Mouse (Mus musculus) cortical plate, adult 2 months (tissue): ENCODE results near the gene Tenm4. TPM values are rescaled to one million over a fixed set of nuclear protein-coding genes. Genes with fewer than 3 reads are reported as not detected.
A peak's percentile ranks its signal among the peaks of the same experiment; 100 is the strongest.

ENCODE experiments used
- H3K27ac ChIP-seq: fragments of 200-500 bp; 2 replicates; pipeline ENCODE4 v1.5.1; 2012; ENCODE audit warnings: low read length, control low read depth, inconsistent platforms; ENCODE audit not compliant: insufficient read depth
- H3K4me1 ChIP-seq: fragments of 200-500 bp; 2 replicates; pipeline ENCODE4 v1.6.1; 2011; ENCODE audit warnings: low read length; ENCODE audit not compliant: control insufficient read depth, insufficient read depth
- H3K4me3 ChIP-seq: fragments of 200-500 bp; 2 replicates; pipeline ENCODE4 v1.5.1; 2011; ENCODE audit warnings: mild to moderate bottlenecking, low read length, control low read depth; ENCODE audit not compliant: insufficient read depth
- CTCF ChIP-seq: fragments of 200-500 bp; IDR thresholded peaks from 2 replicates; pipeline ENCODE4 v1.5.1; 2011; ENCODE audit warnings: mild to moderate bottlenecking, control low read depth, low read length; ENCODE audit not compliant: insufficient read depth; ENCODE audit errors: extremely low read depth
- POLR2A ChIP-seq: fragments of 200-500 bp; IDR thresholded peaks from 2 replicates; pipeline ENCODE4 v1.6.1; 2011; ENCODE audit warnings: mild to moderate bottlenecking, low read length, control low read depth; ENCODE audit not compliant: insufficient read depth; ENCODE audit errors: extremely low read depth
- polyA plus RNA-seq: library from polyadenylated mRNA; depleted of rRNA; stranded (reverse); fragments of >200 nt; gene quantifications from 2 replicates; pipeline ENCODE4 v1.2.3, GENCODE M21; 2012

Gene Tenm4
- polyA plus RNA-seq, 1 experiment, result 30.2 TPM

DNA sequence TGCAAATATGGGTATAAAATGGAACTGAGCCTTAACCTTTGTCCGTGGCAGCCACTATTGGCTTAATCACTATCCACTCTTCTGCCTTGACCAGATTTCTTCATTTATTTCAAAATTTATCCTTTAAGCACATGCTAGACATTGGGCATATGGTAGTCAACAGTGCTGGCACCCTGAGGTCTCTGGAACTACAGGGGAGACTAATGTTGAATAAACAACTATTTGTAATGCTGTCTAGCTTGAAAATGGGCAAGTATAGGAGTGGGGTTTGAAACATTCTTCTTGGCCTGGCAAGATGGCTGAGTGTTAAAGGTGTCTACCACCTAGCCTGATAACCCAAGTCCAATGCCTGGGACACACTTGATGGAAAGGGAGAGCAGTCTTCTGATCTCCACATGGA is 12.1 kb downstream of the Tenm4 start:
- TF ChIP-seq CTCF (no peak), POLR2A (no peak)
- Histone ChIP-seq H3K4me1 (no peaks in the 10 kb centered on the region), H3K4me3 (no peak overlapping the region), H3K27ac (no peak overlapping the region)

DNA sequence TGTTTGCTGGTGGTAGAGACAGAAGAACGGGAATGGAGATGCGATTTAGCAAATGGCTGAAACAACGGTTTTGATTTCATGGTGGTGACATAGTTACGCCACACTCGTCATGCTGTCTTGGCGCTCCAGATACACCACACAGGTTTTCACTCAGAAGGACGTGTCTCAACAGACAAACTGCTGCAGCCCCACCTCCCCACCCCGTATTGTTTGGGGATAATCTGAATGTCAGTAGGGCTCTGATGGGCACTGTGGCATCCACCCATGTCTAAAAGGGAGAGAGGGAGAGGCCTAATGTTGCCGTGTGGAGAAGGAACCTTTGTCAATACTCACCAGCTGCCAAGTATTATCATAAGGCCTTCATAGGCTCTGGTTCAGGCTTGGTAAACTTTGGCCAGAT is 14.4 kb downstream of the Tenm4 start:
- Histone ChIP-seq H3K4me3 (no peak overlapping the region), H3K4me1 (no peaks in the 10 kb centered on the region), H3K27ac (no peak overlapping the region)
- TF ChIP-seq CTCF (no peak), POLR2A (no peak)

DNA sequence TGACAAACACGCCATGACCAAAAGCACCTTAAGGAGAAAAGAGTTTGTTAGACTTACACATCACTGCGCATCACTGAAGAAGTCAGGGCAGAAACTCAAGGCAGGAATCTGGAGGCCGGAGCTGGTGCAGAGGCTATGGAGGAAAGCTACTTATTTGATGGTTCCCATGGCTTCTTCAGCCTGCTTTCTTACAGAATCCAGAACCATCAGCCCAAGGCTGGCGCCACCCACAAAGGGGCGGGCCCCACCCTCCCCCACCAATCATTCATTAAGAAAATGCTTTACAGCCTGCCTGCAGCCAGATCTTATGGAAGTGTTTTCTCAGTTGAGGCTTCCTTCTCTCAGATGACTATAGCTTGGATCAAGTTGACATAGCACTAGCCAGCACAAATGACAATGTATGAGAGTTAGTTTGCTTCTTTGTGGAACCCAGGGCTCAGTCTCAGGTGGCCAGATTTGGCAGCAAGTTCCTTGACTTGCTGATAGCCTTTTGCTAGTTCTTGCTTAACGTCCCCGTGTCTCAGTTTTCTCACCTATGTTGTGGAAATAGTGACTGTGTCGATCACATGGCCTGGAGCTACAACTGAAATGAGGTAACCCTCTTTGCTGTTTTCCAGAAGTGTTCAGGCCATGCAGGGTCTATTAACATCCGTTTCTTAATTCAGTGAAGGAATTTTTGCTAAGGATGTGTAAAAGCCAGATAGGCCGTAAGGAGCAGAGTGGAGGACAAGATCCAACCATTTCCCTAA is 32.9 kb downstream of the Tenm4 start:
- no peak for TF ChIP-seq POLR2A
- no peaks in the 10 kb centered on the region for H3K4me1 ChIP-seq
- H3K4me3 ChIP-seq, result no peak overlapping the region
- H3K27ac ChIP-seq, result no peak overlapping the region

DNA sequence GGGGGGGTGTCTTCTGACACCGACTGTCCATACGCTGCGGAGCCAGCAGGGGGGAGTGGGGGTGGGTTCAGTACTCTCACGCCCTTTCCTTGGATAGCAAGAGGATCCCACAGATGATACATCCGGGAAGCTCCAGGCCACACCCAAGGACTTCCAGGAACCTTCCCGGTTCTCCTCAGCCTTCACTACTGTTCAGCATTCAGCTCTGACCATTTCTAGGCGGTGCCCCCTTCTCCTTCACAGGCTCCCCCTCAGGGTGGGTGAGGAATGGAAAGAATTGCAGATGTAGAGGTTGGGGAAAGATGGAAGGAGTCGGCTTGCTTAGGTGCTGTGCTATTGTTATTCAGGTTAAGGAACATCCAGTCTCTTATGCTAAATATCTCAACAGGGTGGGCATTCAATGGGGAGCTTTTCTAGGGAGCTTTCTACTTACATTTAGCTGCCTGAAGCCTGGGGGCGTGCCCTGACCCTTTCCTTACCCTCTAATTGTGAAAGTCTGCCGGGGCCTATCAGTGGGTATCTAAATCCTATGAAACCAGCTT is 33.8 kb downstream of the Tenm4 start:
- Histone ChIP-seq H3K4me3 (no peak overlapping the region), H3K4me1 (no peaks in the 10 kb centered on the region), H3K27ac (no peak overlapping the region)
- TF ChIP-seq CTCF, result no peak
- no peak for TF ChIP-seq POLR2A

DNA sequence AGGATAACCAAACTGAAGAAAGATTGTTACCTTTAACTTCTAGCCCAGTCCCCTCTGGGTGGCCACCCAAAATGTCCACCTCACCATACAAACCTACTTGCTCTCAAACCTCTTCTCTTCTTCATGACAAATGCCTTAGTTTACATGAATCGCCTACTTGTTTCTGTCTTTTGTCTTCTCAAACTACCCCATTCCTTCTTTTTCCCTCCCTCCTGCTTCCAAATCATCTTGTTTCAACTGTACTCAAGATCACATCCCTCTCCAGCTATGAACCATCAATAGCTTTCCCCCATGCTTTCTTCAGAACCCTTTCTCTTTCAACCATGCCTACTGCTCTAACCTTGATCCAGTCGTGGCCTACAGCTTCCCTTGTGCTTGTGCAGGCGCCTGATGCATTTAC is 36.0 kb downstream of the Tenm4 start:
- H3K27ac ChIP-seq, result no peak overlapping the region
- no peak overlapping the region for H3K4me3 ChIP-seq
- TF ChIP-seq CTCF (no peak), POLR2A (no peak)
- H3K4me1 ChIP-seq, result no peaks in the 10 kb centered on the region

DNA sequence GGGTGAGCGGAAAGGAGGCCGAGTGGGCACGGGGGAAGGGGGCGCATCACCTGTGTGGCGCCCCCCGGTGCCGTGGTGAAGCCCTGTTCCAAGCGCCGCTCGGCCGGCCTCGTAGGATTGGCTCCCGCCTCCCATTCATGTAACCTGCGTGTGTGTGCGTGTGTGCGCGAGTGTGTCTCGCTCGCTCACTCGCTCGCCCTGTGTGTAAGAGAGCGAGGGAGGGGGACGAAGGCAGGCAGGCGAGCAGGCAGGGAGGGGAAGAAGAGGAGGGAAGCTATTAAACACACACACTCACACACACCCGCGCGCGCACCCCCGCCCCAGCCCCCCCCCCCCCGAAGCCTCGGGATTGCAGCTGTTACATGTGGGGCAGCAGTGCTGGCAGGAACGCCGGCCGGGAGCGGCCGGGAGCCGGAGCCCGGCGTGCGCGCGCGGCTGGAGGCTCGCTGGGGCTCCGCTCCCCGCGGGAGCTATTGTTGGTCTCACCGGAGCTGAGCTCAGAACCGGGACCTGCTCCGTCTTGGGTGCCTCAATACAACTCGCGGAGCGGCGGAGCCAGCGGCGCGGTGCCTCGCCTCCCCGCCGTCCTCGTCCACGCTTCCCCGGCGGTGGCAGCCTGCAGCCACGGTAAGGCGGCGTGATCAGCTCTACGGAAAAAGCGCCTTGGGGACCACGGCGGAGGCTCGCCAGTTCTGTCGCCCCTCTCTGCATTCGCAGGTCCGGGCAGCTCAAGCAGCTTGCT is 38.9 kb downstream of the Tenm4 start:
- peak overlapping the region; percentile 97 for H3K27ac ChIP-seq
- peak overlapping the region; percentile 80 for H3K4me3 ChIP-seq
- TF ChIP-seq CTCF (no peak), POLR2A (peak; percentile 67; the same call in 1 of the 2 replicates)
- peaks cover 2% of the 10 kb centered on the region for H3K4me1 ChIP-seq

DNA sequence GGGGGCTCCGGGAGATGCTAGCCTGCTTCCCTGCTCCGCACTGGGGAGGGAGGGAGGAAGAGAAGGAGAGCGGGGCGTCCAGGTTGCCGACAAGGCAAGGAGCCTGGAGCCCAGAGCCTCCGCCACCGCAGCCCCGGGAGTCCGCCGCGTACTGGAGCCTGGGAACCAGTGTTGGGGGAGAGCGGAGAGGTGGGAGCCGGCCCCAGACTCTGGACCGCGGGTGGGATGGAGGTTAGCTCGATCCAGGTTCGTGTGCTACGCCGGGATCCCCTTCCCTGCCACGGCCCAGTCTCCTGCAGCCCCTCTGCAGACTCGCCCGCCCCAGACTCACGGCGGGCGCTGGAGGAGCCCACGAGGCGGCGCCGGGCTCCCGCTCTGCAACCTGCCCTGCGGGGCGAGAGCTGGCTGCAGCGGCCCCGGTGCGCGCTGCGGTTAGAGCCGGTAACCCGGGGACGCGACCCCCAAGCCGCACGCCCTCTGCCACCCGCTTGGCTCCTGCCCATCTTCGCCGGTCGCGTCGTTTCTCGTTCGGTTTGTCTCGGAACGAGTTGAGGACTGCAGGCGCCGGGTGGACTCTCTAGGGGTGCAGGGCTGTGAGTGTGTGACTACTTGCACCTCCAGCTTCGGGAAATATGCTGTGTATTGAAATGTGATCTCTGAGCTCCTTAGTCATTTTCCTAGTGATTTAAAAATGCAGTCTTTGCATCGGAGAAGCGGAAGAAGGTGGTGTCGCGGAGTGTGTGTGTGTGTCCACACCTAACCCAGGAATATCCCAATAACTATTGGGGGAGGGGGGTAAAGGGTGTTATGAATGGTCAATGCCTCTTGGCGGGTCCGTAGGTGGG is 39.7 kb downstream of the Tenm4 start:
- TF ChIP-seq CTCF (no peak), POLR2A (no peak)
- Histone ChIP-seq H3K27ac (peak overlapping the region; percentile 97), H3K4me3 (peak overlapping the region; percentile 80), H3K4me1 (peaks cover 2% of the 10 kb centered on the region)

DNA sequence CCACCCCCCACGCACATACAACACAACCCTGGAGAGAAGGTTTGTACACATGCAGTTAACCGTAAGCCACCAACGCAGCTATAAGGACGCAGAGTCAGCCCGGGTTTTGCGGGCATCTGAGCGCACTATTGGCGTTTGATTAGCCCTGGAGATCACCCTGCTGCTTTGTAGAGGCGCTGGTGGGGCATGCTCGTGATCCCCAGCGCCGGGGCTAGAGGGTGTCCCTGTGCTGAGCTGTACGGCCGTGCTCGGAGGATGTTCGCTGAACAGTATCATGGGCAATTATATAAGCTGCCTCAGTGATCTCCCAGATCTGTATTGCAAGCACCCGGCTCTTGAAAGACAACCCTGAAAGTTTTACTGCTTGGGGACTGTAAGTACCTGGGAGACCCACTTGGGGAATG is 40.6 kb downstream of the Tenm4 start:
- TF ChIP-seq CTCF (no peak), POLR2A (0 out of 2 replicates have a peak, but pooled peaks have one; percentile 11)
- Histone ChIP-seq H3K27ac (peak overlapping the region; percentile 94), H3K4me1 (peaks cover 2% of the 10 kb centered on the region), H3K4me3 (peak overlapping the region; percentile 80)

DNA sequence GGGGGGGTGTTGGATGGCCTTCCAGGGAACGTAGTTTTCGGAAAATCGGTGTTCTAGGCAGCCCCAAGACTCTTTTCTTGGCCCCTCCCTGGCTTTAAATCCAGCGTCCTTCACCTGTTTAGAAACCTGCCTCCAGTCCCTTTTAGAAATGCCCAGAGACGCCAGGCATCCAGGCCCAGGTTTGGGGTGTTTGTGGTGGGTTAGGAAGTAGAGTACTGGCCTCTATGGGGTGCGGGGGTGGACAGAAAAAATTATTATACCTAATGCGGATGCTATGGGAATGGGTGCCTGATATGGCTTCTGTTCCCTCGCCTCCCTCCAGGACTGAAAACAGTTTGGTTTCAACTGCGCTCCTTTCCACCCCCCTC is 41.2 kb downstream of the Tenm4 start:
- Histone ChIP-seq H3K27ac (peak overlapping the region; percentile 94), H3K4me3 (peak overlapping the region; percentile 80), H3K4me1 (peaks cover 3% of the 10 kb centered on the region)
- TF ChIP-seq CTCF, result no peak
- TF ChIP-seq POLR2A, result no peak
